Comparison of ENCODE assay signal across 9 mouse cellular contexts in genomic region chr5:35921141-35921540, GRCm38 (mm10). TPM values are rescaled to one million over a fixed set of nuclear protein-coding genes. Genes with fewer than 3 reads are reported as not detected.
DNase-seq lines count a peak whose midpoint lies in the region; ATAC-seq lines count a peak whose summit lies in the region.
"Had no signal": no experiment of that assay in that cellular context is flagged by ENCODE, and none has a peak within 500 bp of the region (broad histone marks: within the 10 kb centered on the region; RNA-seq: fewer than 3 reads in every experiment).

No protein-coding gene starts in this region.

- no peaks in the 10 kb centered on the region for H3K9me3 ChIP-seq in heart, embryonic 15.5 days (replicated peaks)
- no peaks in the 10 kb centered on the region for H3K9me3 ChIP-seq in midbrain, embryonic 12.5 days
- H3K9me3 ChIP-seq in midbrain, embryonic 15.5 days, result no peaks in the 10 kb centered on the region
- H3K9me3 ChIP-seq in intestine, embryonic 15.5 days, result no peaks in the 10 kb centered on the region
- no peaks in the 10 kb centered on the region for H3K9me3 ChIP-seq in stomach, embryonic 15.5 days

- 0 out of 2 replicates have a peak, but pooled peaks have one; percentile 1 for ATAC-seq in heart, embryonic 15.5 days (replicated peaks; ENCODE audit: insufficient number of reproducible peaks, insufficient read depth, low FRiP score, low read depth)
- no peak for ATAC-seq in midbrain, embryonic 12.5 days (ENCODE audit: low FRiP score, low read depth)
- no peak for ATAC-seq in midbrain, embryonic 15.5 days (replicated peaks)
- no peak for ATAC-seq in intestine, embryonic 15.5 days
- no peak for ATAC-seq in stomach, embryonic 15.5 days (ENCODE audit: insufficient read depth, low FRiP score, low read depth)
- ATAC-seq: activated CD4-positive, CD25-positive, alpha-beta regulatory T cell, adult 4 months had no signal

- 0 out of 2 replicates have a peak overlapping the region, but pooled peaks have one; percentile 1 for H3K4me3 ChIP-seq in heart, embryonic 15.5 days
- no peak overlapping the region for H3K4me3 ChIP-seq in midbrain, embryonic 12.5 days
- H3K4me3 ChIP-seq in midbrain, embryonic 15.5 days, result no peak overlapping the region
- no peak overlapping the region for H3K4me3 ChIP-seq in intestine, embryonic 15.5 days (replicated peaks)
- H3K4me3 ChIP-seq in stomach, embryonic 15.5 days (replicated peaks), result no peak overlapping the region

- peaks cover 92% of the 10 kb centered on the region for H3K4me1 ChIP-seq in heart, embryonic 15.5 days (replicated peaks)
- H3K4me1 ChIP-seq in midbrain, embryonic 12.5 days, result peaks cover 94% of the 10 kb centered on the region
- H3K4me1 ChIP-seq in midbrain, embryonic 15.5 days, result peaks cover 81% of the 10 kb centered on the region
- peaks cover 77% of the 10 kb centered on the region for H3K4me1 ChIP-seq in intestine, embryonic 15.5 days (replicated peaks)
- H3K4me1 ChIP-seq in stomach, embryonic 15.5 days, result peaks cover 59% of the 10 kb centered on the region

- H3K27me3 ChIP-seq in heart, embryonic 15.5 days, result no peaks in the 10 kb centered on the region
- H3K27me3 ChIP-seq in midbrain, embryonic 12.5 days, result no peaks in the 10 kb centered on the region
- no peaks in the 10 kb centered on the region for H3K27me3 ChIP-seq in midbrain, embryonic 15.5 days (replicated peaks)
- no peaks in the 10 kb centered on the region for H3K27me3 ChIP-seq in intestine, embryonic 15.5 days (replicated peaks)
- no peaks in the 10 kb centered on the region for H3K27me3 ChIP-seq in stomach, embryonic 15.5 days (replicated peaks)

- H3K4me2 ChIP-seq in heart, embryonic 15.5 days, result peak overlapping the region; percentile 61
- no peak overlapping the region for H3K4me2 ChIP-seq in midbrain, embryonic 12.5 days (replicated peaks)
- no peak overlapping the region for H3K4me2 ChIP-seq in midbrain, embryonic 15.5 days
- peak overlapping the region; percentile 56; the same call in 1 of the 2 replicates for H3K4me2 ChIP-seq in intestine, embryonic 15.5 days (replicated peaks)
- H3K4me2 ChIP-seq in stomach, embryonic 15.5 days, result peak overlapping the region; percentile 43; the same call in 1 of the 2 replicates

- peak overlapping the region; percentile 99 for H3K27ac ChIP-seq in heart, embryonic 15.5 days
- H3K27ac ChIP-seq in midbrain, embryonic 12.5 days (replicated peaks), result peak overlapping the region; percentile 25
- H3K27ac ChIP-seq in midbrain, embryonic 15.5 days, result no peak overlapping the region
- H3K27ac ChIP-seq in intestine, embryonic 15.5 days, result peak overlapping the region; percentile 87
- peak overlapping the region; percentile 93 for H3K27ac ChIP-seq in stomach, embryonic 15.5 days

- no peak for DNase-seq in heart, adult 8-10 months (ENCODE audit: low spot score)
- no peak for DNase-seq in thymus, postnatal 14 days
- DNase-seq in right cerebral cortex, postnatal 14 days, result no peak

- WGBS in heart, embryonic 15.5 days, result 24% methylated on average over 6 of the region's 6 CpGs
- 80% methylated on average over 6 of the region's 6 CpGs for whole genome bisulfite sequencing in midbrain, embryonic 12.5 days
- WGBS in midbrain, embryonic 15.5 days, result 84% methylated on average over 6 of the region's 6 CpGs
- 58% methylated on average over 6 of the region's 6 CpGs for WGBS in intestine, embryonic 15.5 days
- WGBS in stomach, embryonic 15.5 days, result 48% methylated on average over 6 of the region's 6 CpGs

- H3K9ac ChIP-seq in heart, embryonic 15.5 days, result peak overlapping the region; percentile 45
- 0 out of 2 replicates have a peak overlapping the region, but pooled peaks have one; percentile 0 for H3K9ac ChIP-seq in midbrain, embryonic 12.5 days (replicated peaks)
- H3K9ac ChIP-seq in midbrain, embryonic 15.5 days, result no peak overlapping the region
- H3K9ac ChIP-seq in intestine, embryonic 15.5 days, result 0 out of 2 replicates have a peak overlapping the region, but pooled peaks have one; percentile 5
- 0 out of 2 replicates have a peak overlapping the region, but pooled peaks have one; percentile 8 for H3K9ac ChIP-seq in stomach, embryonic 15.5 days

- no peaks in the 10 kb centered on the region for H3K36me3 ChIP-seq in heart, embryonic 15.5 days
- H3K36me3 ChIP-seq in midbrain, embryonic 12.5 days, result no peaks in the 10 kb centered on the region
- no peaks in the 10 kb centered on the region for H3K36me3 ChIP-seq in midbrain, embryonic 15.5 days (replicated peaks)
- no peaks in the 10 kb centered on the region for H3K36me3 ChIP-seq in intestine, embryonic 15.5 days
- no peaks in the 10 kb centered on the region for H3K36me3 ChIP-seq in stomach, embryonic 15.5 days

RNA-seq across cellular contexts. Expression of gene Afap1, which starts 28.0 kb away (rescaled TPM):
- 22.6 and 27.1 TPM in 2 replicates for polyA plus RNA-seq in heart, embryonic 15.5 days (2015; fragmentation: Nextera tagmentation; extraction: Ambion mirVana)
- total RNA-seq in heart, adult 8-10 months (2022), result 10 to 100 TPM; 16.3 to 21.5 (median 20.7) TPM
- 60.7 and 64.6 TPM in 2 replicates for polyA plus RNA-seq in midbrain, embryonic 12.5 days (2016; fragmentation: Nextera tagmentation; extraction: Ambion mirVana)
- polyA plus RNA-seq in midbrain, embryonic 15.5 days (2015; fragmentation: Nextera tagmentation; extraction: Ambion mirVana), result 71.1 and 76.9 TPM in 2 replicates
- 15.4 and 18.4 TPM in 2 replicates for polyA plus RNA-seq in intestine, embryonic 15.5 days (2015; fragmentation: Nextera tagmentation; extraction: Ambion mirVana)
- 18.2 and 20.9 TPM in 2 replicates for polyA plus RNA-seq in stomach, embryonic 15.5 days (2015; fragmentation: Nextera tagmentation; extraction: Ambion mirVana)

Comparison
In these comparisons a context has a peak if more than half of its experiments do, and no peak if none do; other contexts are left out.
1. H3K4me2 ChIP-seq: peak in heart, embryonic 15.5 days (single experiment), intestine, embryonic 15.5 days (single experiment) and stomach, embryonic 15.5 days (single experiment); none in midbrain, embryonic 12.5 days (single experiment) and midbrain, embryonic 15.5 days (single experiment).